Mouse (Mus musculus): ENCODE results near the gene Sh3pxd2a.

Gene Sh3pxd2a

GRCm38 (mm10) chr19:47263621-47264020 is 200.6 kb downstream of the Sh3pxd2a start:
- no peak for DNase-seq

GRCm38 (mm10) chr19:47261196-47261595 is 203.0 kb downstream of the Sh3pxd2a start:
- no peak for DNase-seq

DNA sequence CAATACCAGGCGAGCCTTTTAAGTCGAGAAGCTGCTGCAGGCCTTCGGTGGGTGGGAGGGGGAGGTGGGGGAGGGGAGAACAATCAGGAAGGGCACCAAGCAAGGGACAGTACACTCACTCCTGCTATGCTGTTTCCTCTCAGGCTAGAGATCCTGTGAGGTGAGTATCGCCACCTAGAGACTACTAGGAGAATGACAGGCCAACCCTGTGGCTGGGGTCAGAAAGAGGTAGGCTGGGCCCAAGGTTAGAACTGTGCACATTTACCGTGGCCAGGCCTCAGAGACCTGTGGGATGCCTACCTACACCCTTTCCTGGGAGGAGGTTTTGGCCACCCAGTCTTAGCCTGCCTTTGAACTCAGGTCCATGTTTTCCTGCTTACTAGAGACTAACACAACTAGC is 204.6 kb downstream of the Sh3pxd2a start:
- peak; percentile 75 for DNase-seq

- DNase-seq, result no peak
Measured at GRCm38 (mm10) chr19:47255919-47256318, 208.3 kb downstream of the Sh3pxd2a start.

DNA sequence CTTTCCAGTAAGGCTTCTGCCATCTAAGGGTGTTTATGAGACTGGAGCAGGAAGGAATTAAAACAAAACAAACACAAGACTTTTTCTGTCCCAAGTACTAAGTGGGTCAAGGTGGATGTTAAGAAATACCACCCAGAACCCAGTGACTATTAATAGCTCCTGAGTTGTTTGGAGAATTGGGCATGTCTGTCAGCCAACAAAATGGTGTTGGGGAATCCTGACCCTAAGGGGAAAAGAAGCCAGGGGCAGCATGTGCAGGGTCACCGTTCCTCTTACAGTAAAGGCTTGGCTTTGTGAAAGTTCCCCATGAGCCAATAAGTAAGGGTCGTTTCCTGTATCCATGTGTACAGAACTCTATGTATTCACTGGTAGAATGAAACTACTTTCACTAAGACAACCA is 209.2 kb downstream of the Sh3pxd2a start:
- DNase-seq, result no peak

DNA sequence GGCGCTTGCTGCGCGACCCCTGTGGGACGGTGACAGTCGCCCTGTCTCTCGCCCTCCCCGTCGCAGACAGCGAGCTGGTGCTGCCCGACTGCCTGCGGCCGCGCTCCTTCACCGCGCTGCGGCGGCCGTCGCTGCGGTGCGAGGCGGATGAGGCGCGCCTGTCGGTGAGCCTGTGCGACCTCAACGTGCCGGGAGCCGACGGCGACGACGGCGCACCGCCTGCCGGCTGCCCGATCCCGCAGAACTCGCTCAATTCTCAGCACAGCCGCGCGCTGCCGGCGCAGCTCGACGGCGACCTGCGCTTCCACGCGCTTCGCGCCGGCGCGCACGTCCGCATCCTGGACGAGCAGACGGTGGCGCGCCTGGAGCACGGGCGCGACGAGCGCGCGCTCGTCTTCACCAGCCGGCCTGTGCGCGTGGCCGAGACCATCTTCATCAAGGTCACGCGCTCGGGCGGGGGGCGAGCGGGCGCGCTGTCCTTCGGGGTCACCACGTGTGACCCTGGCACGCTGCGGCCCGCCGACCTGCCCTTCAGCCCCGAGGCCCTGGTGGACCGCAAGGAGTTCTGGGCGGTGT is 211.1 kb downstream of the Sh3pxd2a start:
- peak; percentile 76 for DNase-seq

- DNase-seq, result peak; percentile 79
Measured at GRCm38 (mm10) chr19:47250931-47251330, 213.3 kb downstream of the Sh3pxd2a start.

DNA sequence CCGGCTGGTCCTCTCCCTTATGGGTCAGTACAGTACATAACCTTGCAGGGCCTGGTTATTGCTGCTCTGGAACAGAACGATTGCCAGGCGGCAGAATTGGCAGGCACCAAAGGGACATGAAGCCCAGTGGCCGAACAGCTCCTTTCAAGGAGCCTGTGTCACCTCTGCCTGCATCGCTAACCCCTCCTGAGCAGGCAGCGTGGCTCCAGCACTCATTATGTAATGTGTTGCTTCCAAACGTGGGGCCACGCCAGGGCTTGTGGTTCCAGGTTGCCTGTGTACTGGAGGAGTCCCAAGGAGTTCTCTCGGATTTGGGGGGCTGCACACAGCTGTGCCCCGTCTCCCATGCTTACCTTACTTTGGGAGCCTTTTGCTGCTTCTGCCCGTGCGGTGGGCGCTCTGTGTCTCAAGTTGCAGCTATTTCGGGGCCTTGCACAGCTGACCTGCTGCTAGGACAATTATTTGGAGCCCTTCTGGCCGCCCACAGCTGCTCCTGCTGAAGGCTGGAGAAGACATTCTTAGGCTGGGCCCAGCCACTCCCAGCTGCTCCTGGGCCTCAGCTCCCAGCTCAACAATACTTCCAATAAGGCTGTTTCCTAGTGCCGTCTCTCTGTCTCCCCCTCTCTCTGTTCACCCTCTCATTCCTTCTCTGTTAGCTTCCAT is 215.2 kb downstream of the Sh3pxd2a start:
- DNase-seq, result no peak

GRCm38 (mm10) chr19:47248296-47248695 is 215.9 kb downstream of the Sh3pxd2a start:
- DNase-seq, result no peak

- no peak for DNase-seq
Measured at GRCm38 (mm10) chr19:47247791-47248190, 216.4 kb downstream of the Sh3pxd2a start.

- DNase-seq, result no peak
Measured at GRCm38 (mm10) chr19:47245512-47245911, 218.7 kb downstream of the Sh3pxd2a start.

DNA sequence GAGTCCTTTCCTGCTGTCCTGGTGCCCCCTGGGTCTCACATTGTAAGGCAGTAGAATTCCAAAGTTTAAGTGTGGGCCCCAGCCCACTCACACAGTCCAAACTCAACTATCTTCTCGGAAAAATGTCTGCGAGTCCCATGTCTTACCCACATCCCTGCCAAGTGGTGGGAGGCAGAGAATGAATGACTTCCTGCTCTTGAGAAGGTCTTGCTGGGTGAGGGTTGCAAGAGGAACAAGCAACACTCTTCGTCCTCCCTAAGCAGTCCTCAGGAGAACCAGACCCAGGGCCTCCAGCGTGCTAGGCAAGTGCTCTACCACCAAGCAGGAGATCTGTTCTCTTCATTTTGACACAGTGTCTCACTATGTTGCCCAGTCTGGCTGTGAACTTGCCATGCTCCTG is 222.0 kb downstream of the Sh3pxd2a start:
- DNase-seq, result no peak

GRCm38 (mm10) chr19:47240957-47241356 is 223.2 kb downstream of the Sh3pxd2a start:
- no peak for DNase-seq

DNA sequence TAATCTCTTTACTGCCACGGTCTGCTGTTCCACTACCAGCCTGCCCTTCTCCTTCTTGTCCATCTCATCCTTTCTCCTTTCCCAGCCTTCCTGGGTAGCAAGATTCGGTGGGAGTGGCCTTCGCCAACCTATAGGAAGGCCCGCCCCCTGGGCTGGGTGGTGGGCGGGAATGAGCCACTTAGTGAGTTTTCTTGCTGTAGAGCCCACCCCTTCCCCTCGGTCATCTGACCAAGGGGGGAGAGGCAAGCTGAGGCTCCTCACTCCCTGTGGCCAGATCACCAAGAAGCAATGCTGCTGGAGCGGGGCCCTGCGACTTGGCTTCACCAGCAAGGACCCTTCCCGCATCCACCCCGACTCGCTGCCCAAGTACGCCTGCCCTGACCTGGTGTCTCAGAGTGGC is 224.1 kb downstream of the Sh3pxd2a start:
- DNase-seq, result peak; percentile 66

GRCm38 (mm10) chr19:47233087-47233486 is 231.1 kb downstream of the Sh3pxd2a start:
- DNase-seq, result no peak

DNA sequence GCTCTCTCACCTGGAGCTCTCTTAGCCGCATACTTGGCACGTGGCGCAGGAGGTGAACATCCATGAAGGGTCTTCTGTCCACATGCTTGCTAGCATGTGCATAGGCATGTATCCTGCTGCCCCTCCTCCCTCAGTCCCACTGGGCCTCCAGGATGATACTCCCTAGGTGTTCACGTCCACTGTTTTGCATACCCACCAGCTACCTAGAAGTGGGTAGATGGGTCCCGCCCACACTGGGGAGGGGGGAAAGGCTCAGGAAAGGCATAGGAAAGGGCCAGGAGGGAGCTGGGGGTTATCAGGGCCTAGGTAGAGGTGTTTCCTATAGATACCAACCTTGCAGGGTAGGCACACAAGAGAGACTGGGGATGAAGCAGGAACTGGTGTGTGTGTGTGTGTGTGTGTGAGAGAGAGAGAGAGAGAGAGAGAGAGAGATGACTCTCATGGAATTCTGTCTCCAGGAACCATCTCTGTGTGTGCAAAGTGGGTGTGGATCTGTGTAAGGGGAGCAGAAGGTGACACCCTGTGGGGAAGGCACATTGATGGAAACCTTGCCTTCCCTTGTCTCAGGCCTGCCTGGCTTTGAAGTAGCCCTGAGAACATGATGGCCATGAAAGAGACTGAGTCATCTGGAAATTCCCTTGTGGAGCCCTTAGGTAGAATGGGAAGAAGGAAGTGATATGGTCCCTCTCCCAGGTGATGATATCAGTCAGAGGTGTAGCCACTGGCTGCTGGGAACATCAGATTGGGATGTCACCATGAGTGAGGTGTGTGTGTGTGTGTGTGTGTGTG is 231.9 kb downstream of the Sh3pxd2a start:
- no peak for DNase-seq

- DNase-seq, result no peak
Measured at GRCm38 (mm10) chr19:47231389-47231788, 232.8 kb downstream of the Sh3pxd2a start.

DNA sequence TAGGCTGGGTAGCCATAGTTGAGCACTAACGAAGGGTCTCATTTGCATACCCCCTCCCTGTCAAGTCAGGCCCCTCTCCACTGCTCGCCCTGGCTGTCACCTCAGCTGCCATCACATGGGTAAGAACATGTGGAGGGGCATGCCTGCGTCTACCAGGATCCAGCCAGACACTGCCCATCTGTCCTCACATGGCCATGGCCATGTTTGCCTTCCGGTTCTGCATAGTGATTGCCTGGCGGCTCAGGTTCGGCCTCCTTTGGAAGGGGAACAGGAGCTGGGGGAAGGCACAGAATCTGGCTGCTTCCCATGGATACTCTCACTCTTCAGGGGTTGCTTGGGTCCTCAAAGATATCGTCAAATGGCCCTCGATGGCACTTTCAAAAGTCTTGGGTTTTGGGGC is 233.5 kb downstream of the Sh3pxd2a start:
- peak; percentile 8 for DNase-seq

DNA sequence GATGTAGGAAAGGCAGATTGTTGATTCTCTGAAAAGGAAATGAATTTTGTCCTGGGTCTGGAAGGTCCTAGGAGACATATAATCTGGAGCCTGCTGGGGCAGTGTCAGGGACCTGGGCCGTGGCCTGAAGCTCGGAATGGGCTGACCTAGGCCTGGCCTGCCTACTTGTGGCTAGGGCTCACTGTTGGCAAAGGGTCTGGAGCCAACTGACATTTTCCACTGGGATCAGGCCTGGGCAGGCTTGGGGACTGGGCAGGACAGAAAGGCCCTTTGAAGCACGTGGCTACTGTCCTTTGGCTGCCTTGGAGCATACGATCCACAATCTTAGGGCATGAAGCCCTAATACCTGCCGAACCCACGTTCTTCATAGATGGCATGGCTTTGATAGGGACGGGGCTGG is 234.1 kb downstream of the Sh3pxd2a start:
- no peak for DNase-seq

- DNase-seq, result peak; percentile 9
Measured at GRCm38 (mm10) chr19:47229461-47229860, 234.7 kb downstream of the Sh3pxd2a start.

DNA sequence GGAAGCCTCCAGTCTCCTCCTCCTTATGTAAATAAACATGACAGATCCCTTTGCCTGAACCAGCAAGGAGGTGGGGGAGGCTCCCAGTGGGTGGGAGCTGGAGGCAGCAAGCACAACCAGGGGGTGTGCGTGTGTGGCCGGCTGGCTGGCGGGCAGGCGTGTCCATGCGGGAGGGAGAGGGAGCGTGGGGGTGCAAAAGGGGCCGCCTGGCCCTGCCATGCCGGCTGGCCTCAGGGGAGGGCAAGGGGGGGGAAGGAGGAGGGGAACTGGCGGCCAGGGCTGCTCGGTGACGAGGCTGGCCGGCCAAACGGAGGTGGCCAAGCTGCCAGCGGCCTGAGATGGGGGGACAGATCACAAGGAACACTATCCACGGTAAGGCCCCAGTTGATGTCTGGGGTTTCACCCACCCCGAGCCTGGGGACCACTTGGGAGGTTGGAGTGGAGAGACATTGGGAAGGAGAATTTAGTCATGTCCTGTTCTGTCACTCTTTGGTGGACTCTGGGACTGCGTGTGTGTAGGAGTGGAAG is 235.4 kb downstream of the Sh3pxd2a start:
- peak; percentile 90 for DNase-seq

DNA sequence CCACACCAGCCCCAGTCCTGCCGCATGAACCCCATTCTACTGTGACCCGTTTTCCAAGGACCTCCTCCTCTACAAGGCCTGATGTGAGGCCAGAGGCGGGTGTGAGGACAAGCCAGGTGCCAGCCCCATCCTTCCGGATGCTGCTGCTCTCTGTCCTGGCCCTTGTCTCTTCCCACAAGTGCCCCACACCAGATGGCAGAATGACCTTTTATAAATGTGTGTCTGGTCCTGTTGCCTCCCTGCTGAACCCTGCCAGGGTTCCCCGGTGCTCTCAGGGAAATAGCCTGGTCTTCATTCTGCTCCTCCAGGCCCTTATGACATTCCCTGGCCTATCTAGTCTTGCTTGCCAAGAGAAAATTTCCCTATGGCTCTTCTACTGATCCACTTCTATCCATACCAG is 238.4 kb downstream of the Sh3pxd2a start:
- no peak for DNase-seq

DNA sequence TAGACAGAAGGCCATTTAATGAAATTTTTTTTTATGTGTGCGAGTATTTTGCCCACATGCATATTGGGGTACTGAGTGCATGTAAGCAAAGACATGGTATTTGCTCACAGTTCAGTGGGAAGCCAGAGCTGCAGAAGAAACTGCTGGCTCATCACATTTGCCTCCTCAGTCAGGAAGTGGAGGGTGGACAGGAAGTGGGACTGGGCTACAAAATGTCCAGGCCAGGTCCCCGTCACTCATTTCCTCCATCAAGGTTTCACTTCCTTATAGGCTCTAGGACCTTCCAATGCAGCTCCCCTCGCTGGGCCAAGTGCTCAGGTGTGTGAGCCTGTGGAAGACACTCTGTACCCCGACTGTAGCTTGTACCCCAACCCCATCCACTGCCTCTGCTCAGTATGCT is 239.5 kb downstream of the Sh3pxd2a start:
- DNase-seq, result no peak

All from retina, postnatal 1 day (tissue).